Mouse (Mus musculus) mouse embryonic stem cell (cell line): ENCODE data around the gene Pik3r1.

Experiments
- in situ Hi-C, 2 experiments: fragments of 300-500 bp; cut with MboI; formaldehyde crosslinking; loops; 1 replicate in 1 of 2; 3 replicates in 1 of 2; pipeline ENCODE4 v1.14.3; 2019 to 2020; ENCODE audit warnings: low sequenced_read_pairs in 2 of 2, low pct_unique_long_range_greater_than_20kb in 1 of 2, mixed read lengths in 1 of 2; ENCODE audit not compliant: unreplicated experiment in 1 of 2

Gene Pik3r1

GRCm38 (mm10) chr13:101767809-101768629 is at the start of gene Pik3r1:
Gene Pik3r1, minus strand, starts transcription at chr13:101768217.
- in situ Hi-C loops: loop anchor here in 1 of 2 experiments (25.0 kb wide), 1 partner anchor 894 kb away; no protein-coding TSS in a partner anchor

GRCm38 (mm10) chr13:101813267-101813900 is 45.4 kb upstream of the Pik3r1 start:
- in situ Hi-C loops: no loop called here

GRCm38 (mm10) chr13:101812341-101812740 is 44.3 kb upstream of the Pik3r1 start:
- in situ Hi-C loops: no loop called here

GRCm38 (mm10) chr13:101811882-101812281 is 43.9 kb upstream of the Pik3r1 start:
- in situ Hi-C loops: no loop called here

- in situ Hi-C loops: no loop called here
Measured at GRCm38 (mm10) chr13:101810667-101811066, 42.6 kb upstream of the Pik3r1 start.

- in situ Hi-C loops: no loop called here
Measured at GRCm38 (mm10) chr13:101809796-101810195, 41.8 kb upstream of the Pik3r1 start.

GRCm38 (mm10) chr13:101805559-101806091 is 37.6 kb upstream of the Pik3r1 start:
- in situ Hi-C loops: no loop called here

GRCm38 (mm10) chr13:101801372-101802186 is 33.6 kb upstream of the Pik3r1 start:
- in situ Hi-C loops: no loop called here

- in situ Hi-C loops: no loop called here
Measured at GRCm38 (mm10) chr13:101800833-101801371, 32.9 kb upstream of the Pik3r1 start.

- in situ Hi-C loops: no loop called here
Measured at GRCm38 (mm10) chr13:101800021-101800596, 32.1 kb upstream of the Pik3r1 start.

GRCm38 (mm10) chr13:101799318-101799717 is 31.3 kb upstream of the Pik3r1 start:
- in situ Hi-C loops: no loop called here

GRCm38 (mm10) chr13:101798522-101798921 is 30.5 kb upstream of the Pik3r1 start:
- in situ Hi-C loops: no loop called here

GRCm38 (mm10) chr13:101796983-101797382 is 29.0 kb upstream of the Pik3r1 start:
- in situ Hi-C loops: no loop called here

GRCm38 (mm10) chr13:101785705-101786104 is 17.7 kb upstream of the Pik3r1 start:
- in situ Hi-C loops: no loop called here

GRCm38 (mm10) chr13:101784651-101785289 is 16.8 kb upstream of the Pik3r1 start:
- in situ Hi-C loops: no loop called here

- in situ Hi-C loops: no loop called here
Measured at GRCm38 (mm10) chr13:101779011-101779410, 11.0 kb upstream of the Pik3r1 start.

GRCm38 (mm10) chr13:101777851-101778250 is 9.8 kb upstream of the Pik3r1 start:
- in situ Hi-C loops: no loop called here

- in situ Hi-C loops: loop anchor here in 1 of 2 experiments (25.0 kb wide), 1 partner anchor 891 kb away; no protein-coding TSS in a partner anchor
Measured at GRCm38 (mm10) chr13:101771071-101771470, 3.1 kb upstream of the Pik3r1 start.
